Mouse (Mus musculus) embryonic facial prominence, embryonic 12.5 days (tissue): Measurements from ENCODE around the gene Slc2a6. TPM values are rescaled to one million over a fixed set of nuclear protein-coding genes. Genes with fewer than 3 reads are reported as not detected.

Experiments used
- ATAC-seq: fragments of 200-750 bp; cut with Nextera tagmentation; 2 replicates; pipeline ENCODE4 v1.8.0; 2017; ENCODE audit not compliant: insufficient number of reproducible peaks, insufficient read depth, low FRiP score, low TSS enrichment
- H3K27ac ChIP-seq: fragments of 300-500 bp; sonication (generic); 2 replicates; pipeline ENCODE4 v1.5.1; 2016; ENCODE audit warnings: mild to moderate bottlenecking
- H3K27me3 ChIP-seq: fragments of 300-500 bp; sonication (generic); 2 replicates; pipeline ENCODE4 v1.6.1; 2016; ENCODE audit warnings: mild to moderate bottlenecking, moderate library complexity
- H3K36me3 ChIP-seq: fragments of 300-500 bp; sonication (generic); 2 replicates; pipeline ENCODE4 v1.6.1; 2016; ENCODE audit warnings: mild to moderate bottlenecking
- H3K4me1 ChIP-seq: fragments of 300-500 bp; sonication (generic); 2 replicates; pipeline ENCODE4 v1.6.1; 2016
- H3K4me2 ChIP-seq: fragments of 300-500 bp; sonication (generic); replicated peaks from 2 replicates; pipeline ENCODE4 v1.6.1; 2016; ENCODE audit warnings: mild to moderate bottlenecking, moderate library complexity
- H3K4me3 ChIP-seq: fragments of 300-500 bp; sonication (generic); 2 replicates; pipeline ENCODE4 v1.5.1; 2016; ENCODE audit warnings: mild to moderate bottlenecking
- H3K9ac ChIP-seq: fragments of 300-500 bp; sonication (generic); 2 replicates; pipeline ENCODE4 v1.6.1; 2016; ENCODE audit warnings: mild to moderate bottlenecking, moderate library complexity
- H3K9me3 ChIP-seq: fragments of 300-500 bp; sonication (generic); 2 replicates; pipeline ENCODE4 v1.6.1; 2016; ENCODE audit warnings: mild to moderate bottlenecking, moderate library complexity
- WGBS: fragments of 180-500 bp; shearing (Covaris S2); methylation state at CpG from one replicate; pipeline ENCODE4 v1.1.7; 2016; 5-methylcytosine and 5-hydroxymethylcytosine counted together
- polyA plus RNA-seq: library from polyadenylated mRNA; unstranded; fragments of >200 nt; fragmentation: Nextera tagmentation; extraction: Ambion mirVana; gene quantifications from 2 replicates; pipeline ENCODE4 v1.2.1, GENCODE M21; 2016

The Slc2a6 gene
- polyA plus RNA-seq, 1 experiment from 2014 or later: 1.0 TPM

GRCm38 (mm10) chr2:26997993-26998392, 29.8 kb downstream of the Slc2a6 start:
- Histone ChIP-seq H3K9me3 (no peaks in the 10 kb centered on the region), H3K27ac (no peak overlapping the region), H3K27me3 (no peaks in the 10 kb centered on the region), H3K4me3 (no peak overlapping the region), H3K36me3 (no peaks in the 10 kb centered on the region), H3K4me2 (no peak overlapping the region), H3K4me1 (no peaks in the 10 kb centered on the region), H3K9ac (no peak overlapping the region)
- no peak for ATAC-seq
- WGBS: 91% methylated on average over 7 of the region's 7 CpGs

- 89% methylated on average over 1 of the region's 1 CpGs for WGBS
- Histone ChIP-seq H3K4me2 (no peak overlapping the region), H3K9me3 (no peaks in the 10 kb centered on the region), H3K27ac (no peak overlapping the region), H3K36me3 (no peaks in the 10 kb centered on the region), H3K4me3 (no peak overlapping the region), H3K27me3 (no peaks in the 10 kb centered on the region), H3K4me1 (no peaks in the 10 kb centered on the region), H3K9ac (no peak overlapping the region)
- no peak for ATAC-seq
These were observed 30.3 kb downstream of the Slc2a6 start for GRCm38 (mm10) chr2:26997498-26997897.

- no peaks in the 10 kb centered on the region for H3K27me3 ChIP-seq
- no peaks in the 10 kb centered on the region for H3K4me1 ChIP-seq
- H3K9me3 ChIP-seq: no peaks in the 10 kb centered on the region
- H3K36me3 ChIP-seq: no peaks in the 10 kb centered on the region
- ATAC-seq: no peak
- 74% methylated on average over 3 of the region's 3 CpGs for WGBS
- H3K4me2 ChIP-seq: no peak overlapping the region
- no peak overlapping the region for H3K27ac ChIP-seq
- H3K4me3 ChIP-seq: no peak overlapping the region
- no peak overlapping the region for H3K9ac ChIP-seq
These were observed 33.9 kb downstream of the Slc2a6 start for GRCm38 (mm10) chr2:26993936-26994335.

- no peaks in the 10 kb centered on the region for H3K4me1 ChIP-seq
- no peak overlapping the region for H3K27ac ChIP-seq
- ATAC-seq: no peak
- H3K4me3 ChIP-seq: no peak overlapping the region
- no peaks in the 10 kb centered on the region for H3K36me3 ChIP-seq
- no peaks in the 10 kb centered on the region for H3K27me3 ChIP-seq
- H3K9me3 ChIP-seq: no peaks in the 10 kb centered on the region
- WGBS: 85% methylated on average over 5 of the region's 5 CpGs
- no peak overlapping the region for H3K4me2 ChIP-seq
- H3K9ac ChIP-seq: no peak overlapping the region
These were observed 43.2 kb downstream of the Slc2a6 start for GRCm38 (mm10) chr2:26984640-26985039.

DNA sequence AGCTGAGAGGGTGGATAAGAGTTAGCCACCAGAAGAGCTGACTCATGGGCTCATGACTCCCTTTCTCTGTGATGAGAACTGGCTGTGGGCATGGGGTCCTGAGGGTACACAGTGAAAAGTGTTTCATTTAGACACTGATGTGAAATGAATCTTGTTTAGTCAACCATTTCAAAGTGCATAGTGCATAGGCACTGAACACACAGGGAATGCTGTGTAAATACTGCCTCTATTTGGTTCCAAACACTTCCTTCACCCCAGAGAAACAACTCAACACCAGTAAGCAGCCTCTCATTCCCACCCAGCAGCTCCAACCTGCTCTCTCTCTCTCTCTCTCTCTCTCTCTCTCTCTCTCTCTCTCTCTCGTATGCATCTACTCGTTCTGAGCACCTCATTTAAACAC, 43.6 kb downstream of the Slc2a6 start:
- WGBS: 62% methylated on average over 2 of the region's 2 CpGs
- no peak overlapping the region for H3K4me3 ChIP-seq

DNA sequence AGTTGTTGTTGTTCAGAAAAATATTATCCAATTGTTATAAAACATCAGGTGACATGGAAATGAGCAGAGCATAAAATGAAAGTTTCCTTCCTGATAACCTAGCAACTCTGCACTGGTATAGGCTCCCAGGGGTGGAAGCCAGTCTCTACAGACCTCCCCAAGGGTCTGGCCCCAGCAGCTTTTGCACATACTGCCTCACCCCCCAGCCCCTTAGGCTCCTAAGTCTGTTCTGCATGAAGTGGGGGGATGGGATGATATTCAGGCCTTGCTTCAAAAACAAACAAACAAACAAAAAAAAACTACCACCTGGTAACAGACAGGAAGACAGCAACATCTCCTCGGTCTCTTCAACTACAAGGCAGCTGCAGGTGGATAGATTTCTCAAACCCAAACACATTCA, 47.4 kb downstream of the Slc2a6 start:
- H3K27me3 ChIP-seq: no peaks in the 10 kb centered on the region
- no peaks in the 10 kb centered on the region for H3K36me3 ChIP-seq
- no peak overlapping the region for H3K9ac ChIP-seq
- H3K27ac ChIP-seq: no peak overlapping the region
- WGBS: 59% methylated on average over 1 of the region's 1 CpGs
- no peaks in the 10 kb centered on the region for H3K4me1 ChIP-seq
- H3K9me3 ChIP-seq: no peaks in the 10 kb centered on the region
- ATAC-seq: no peak
- H3K4me3 ChIP-seq: no peak overlapping the region
- H3K4me2 ChIP-seq: no peak overlapping the region

More for the DNA sequence above, 43.6 kb downstream of the Slc2a6 start:
- Histone ChIP-seq H3K9ac (no peak overlapping the region), H3K4me1 (no peaks in the 10 kb centered on the region), H3K4me2 (no peak overlapping the region), H3K36me3 (no peaks in the 10 kb centered on the region), H3K9me3 (no peaks in the 10 kb centered on the region), H3K27me3 (no peaks in the 10 kb centered on the region), H3K27ac (no peak overlapping the region)
- ATAC-seq: no peak

DNA sequence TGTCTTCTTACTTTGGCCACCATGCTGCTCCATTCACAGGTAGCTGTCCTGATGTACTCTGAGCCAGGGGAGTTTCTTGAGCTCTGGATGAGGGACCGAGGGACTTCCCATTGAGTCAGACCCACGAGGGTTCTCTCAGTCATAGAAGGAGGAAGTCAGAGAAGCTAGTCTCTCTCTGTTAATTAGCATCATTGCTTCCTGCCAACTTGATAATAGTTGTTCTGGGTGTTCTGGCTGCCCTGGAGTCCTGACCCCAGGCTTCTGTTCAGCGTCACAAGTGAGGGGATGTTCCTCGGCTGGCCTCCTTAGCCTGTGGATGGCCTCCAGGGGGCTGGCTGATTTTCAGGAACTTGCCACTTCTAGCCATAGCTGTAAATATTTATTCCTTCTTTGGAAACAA, 53.8 kb downstream of the Slc2a6 start:
- Histone ChIP-seq H3K9ac (no peak overlapping the region), H3K9me3 (no peaks in the 10 kb centered on the region), H3K27ac (no peak overlapping the region), H3K4me2 (no peak overlapping the region), H3K27me3 (0 out of 2 replicates have a peak, but pooled peaks cover 9% of the 10 kb centered on the region), H3K4me1 (no peaks in the 10 kb centered on the region), H3K4me3 (no peak overlapping the region), H3K36me3 (no peaks in the 10 kb centered on the region)
- no peak for ATAC-seq
- 44% methylated on average over 4 of the region's 4 CpGs for WGBS

GRCm38 (mm10) chr2:26973116-26973515, 54.7 kb downstream of the Slc2a6 start, which contains the start of gene Adamts13:
Gene Adamts13 (plus strand): TSS chr2:26973416.
- Histone ChIP-seq H3K4me2 (no peak within 1 kb of the TSS), H3K9ac (no peak within 1 kb of the TSS), H3K27me3 (0 out of 2 replicates have a peak, but pooled peaks cover 9% of the 10 kb centered on the region), H3K4me3 (no peak within 1 kb of the TSS), H3K36me3 (no peaks in the 10 kb centered on the region), H3K27ac (no peak within 1 kb of the TSS), H3K9me3 (no peaks in the 10 kb centered on the region), H3K4me1 (no peaks in the 10 kb centered on the region)
- 74% methylated on average over 3 of the region's 3 CpGs for WGBS
- no peak for ATAC-seq

Other genes starting within 250 kb of the Slc2a6 start
- not detected in 2 replicates for gene Abo, start 163.0 kb downstream of the Slc2a6 start, polyA plus RNA-seq
- 31.4 and 31.5 TPM in 2 replicates for gene Surf6, start 125.1 kb downstream of the Slc2a6 start, polyA plus RNA-seq
- gene Med22, start 117.3 kb downstream of the Slc2a6 start, polyA plus RNA-seq: 72.1 and 74.2 TPM in 2 replicates
- 565 and 574 TPM in 2 replicates for gene Rpl7a, start 117.2 kb downstream of the Slc2a6 start, polyA plus RNA-seq
- 43.8 and 44.1 TPM in 2 replicates for gene Surf2, start 111.6 kb downstream of the Slc2a6 start, polyA plus RNA-seq
- gene Surf1, start 111.5 kb downstream of the Slc2a6 start, polyA plus RNA-seq: 54.2 and 56.8 TPM in 2 replicates
- gene Surf4, start 94.1 kb downstream of the Slc2a6 start, polyA plus RNA-seq: 185 and 187 TPM in 2 replicates
- 0.22 TPM in 1 of 2 replicates, not detected in the other for gene Stkld1, start 94.0 kb downstream of the Slc2a6 start, polyA plus RNA-seq
- 51.4 and 53.5 TPM in 2 replicates for gene Rexo4, start 63.6 kb downstream of the Slc2a6 start, polyA plus RNA-seq
- not detected in 2 replicates for gene Adamts13, start 54.6 kb downstream of the Slc2a6 start, polyA plus RNA-seq
- gene Cacfd1, start 18.1 kb downstream of the Slc2a6 start, polyA plus RNA-seq: 94.1 and 96.9 TPM in 2 replicates
- 8.7 and 12.1 TPM in 2 replicates for gene Mymk, start 44.2 kb upstream of the Slc2a6 start, polyA plus RNA-seq
- 4.4 and 6.9 TPM in 2 replicates for gene Adamtsl2, start 51.4 kb upstream of the Slc2a6 start, polyA plus RNA-seq
- gene Fam163b, start 114.5 kb upstream of the Slc2a6 start, polyA plus RNA-seq: 0.24 and 0.29 TPM in 2 replicates
- gene Dbh, start 137.2 kb upstream of the Slc2a6 start, polyA plus RNA-seq: 0.17 and 0.52 TPM in 2 replicates
- gene Sardh, start 220.3 kb upstream of the Slc2a6 start, polyA plus RNA-seq: 8.9 and 9.6 TPM in 2 replicates